Mouse (Mus musculus): ENCODE measurements around the gene Trmt13. TPM values are rescaled to one million over a fixed set of nuclear protein-coding genes. Genes with fewer than 3 reads are reported as not detected.
A peak's percentile ranks its signal among the peaks of the same experiment; 100 is the strongest.
"Not testable (repeated sequence)": the region's sequence is repeated elsewhere in the genome, so short reads cannot be mapped to it uniquely, and the experiment has no call there.

The Trmt13 gene
- 31.4 and 34.8 TPM in 2 replicates for polyA plus RNA-seq (2016; fragmentation: Nextera tagmentation; extraction: Ambion mirVana)

DNA sequence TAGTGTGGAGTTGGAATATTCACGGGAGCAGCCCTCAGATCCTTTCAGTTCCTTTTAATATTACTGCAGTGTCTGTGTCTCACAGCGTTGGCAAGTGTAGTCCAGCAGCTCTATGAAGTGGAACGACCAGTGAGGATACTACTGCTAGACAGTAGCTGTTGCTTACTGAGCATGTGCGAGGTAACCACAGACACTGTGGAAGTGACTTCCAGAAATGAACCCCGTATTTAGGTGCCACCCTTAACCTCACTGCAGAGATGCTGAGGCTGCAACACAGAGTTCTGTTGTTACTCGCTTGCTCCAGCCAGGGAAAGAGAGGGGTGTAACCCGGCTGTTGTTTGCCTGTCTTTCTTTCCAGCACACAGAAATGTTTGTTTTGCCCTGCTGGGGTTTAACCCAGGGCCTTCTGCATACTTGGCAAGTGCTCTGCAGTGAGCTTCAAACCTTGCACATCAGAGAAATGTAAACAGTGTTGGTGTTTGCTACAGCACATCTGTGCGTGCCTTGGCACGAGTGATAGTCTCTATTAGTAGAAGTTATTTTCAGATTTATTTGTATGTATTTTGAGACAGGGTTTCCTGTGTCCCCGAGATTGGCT, at the start of gene Trmt13:
TSS of gene Trmt13 (minus strand) at position 293 of the 598 bp plus-strand sequence.
- Histone ChIP-seq H3K4me3 (no peak within 1 kb of the TSS), H3K4me2 (replicated peaks) (no peak within 1 kb of the TSS), H3K36me3 (peaks cover 56% of the 10 kb centered on the region), H3K4me1 (no peaks in the 10 kb centered on the region), H3K27me3 (no peaks in the 10 kb centered on the region), H3K9ac (replicated peaks) (no peak within 1 kb of the TSS), H3K27ac (replicated peaks) (no peak within 1 kb of the TSS), H3K9me3 (no peaks in the 10 kb centered on the region)
- ATAC-seq (ENCODE audit: low FRiP score, low read depth): no peak
- WGBS: 83% methylated on average over 10 of the region's 10 CpGs

DNA sequence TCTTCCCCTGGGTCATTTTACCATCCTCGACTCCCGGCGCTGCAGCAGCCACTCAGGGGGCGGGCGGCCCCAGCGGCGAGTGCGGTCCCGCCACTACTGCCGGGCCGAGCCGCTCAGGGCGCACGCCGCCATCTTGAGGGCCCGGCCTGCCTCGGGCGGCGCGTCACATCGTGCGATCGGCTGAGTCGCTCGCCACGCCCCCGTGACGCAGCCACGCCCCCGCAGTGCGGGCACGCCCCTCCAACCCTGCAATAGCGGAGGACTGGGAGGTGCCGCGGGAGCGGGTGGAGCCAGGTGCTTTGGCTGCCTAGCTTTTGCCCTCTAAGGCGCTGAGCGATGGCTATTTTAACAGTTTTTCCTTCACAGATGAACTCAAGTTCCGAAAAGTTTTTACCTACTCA, 48.1 kb upstream of the Trmt13 start, which contains the start of gene Mfsd14a:
TSS of gene Mfsd14a (minus strand) at position 215 of the 401 bp plus-strand sequence.
- Histone ChIP-seq H3K9ac (replicated peaks) (peak within 1 kb of the TSS; percentile 96), H3K9me3 (no peaks in the 10 kb centered on the region)
- WGBS: under 1% methylated on average over 39 of the region's 39 CpGs

DNA sequence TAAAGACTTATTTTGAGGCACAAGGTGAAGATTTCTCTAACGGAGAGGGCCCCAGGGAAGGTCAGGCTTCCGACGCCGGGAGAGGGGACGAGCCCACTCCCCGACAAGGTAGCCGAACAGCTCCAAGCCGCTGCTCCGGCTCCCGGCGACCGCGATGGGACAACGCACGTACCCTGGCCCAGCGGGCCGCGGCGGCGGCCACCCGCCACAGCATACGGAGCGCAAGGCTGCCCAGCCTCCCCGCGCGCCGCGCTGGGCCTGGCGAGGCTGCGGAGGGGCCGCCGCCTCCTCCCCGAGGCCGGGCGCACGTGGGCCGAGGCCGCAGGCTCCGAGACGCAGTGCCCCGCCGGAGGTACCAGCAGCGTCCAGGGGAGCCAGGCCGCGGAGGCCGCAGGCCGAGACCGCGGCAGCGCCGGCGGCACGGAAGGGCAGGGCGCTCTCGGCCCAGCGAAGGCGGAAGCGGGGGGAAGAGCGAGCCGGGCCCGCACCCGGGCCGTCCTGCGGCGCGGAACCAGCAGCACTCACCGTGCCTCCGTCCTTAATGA, 47.6 kb upstream of the Trmt13 start:
- peak overlapping the region; percentile 99 for H3K4me3 ChIP-seq
- H3K4me2 ChIP-seq (replicated peaks): peak overlapping the region; percentile 77
- peak overlapping the region; percentile 96 for H3K27ac ChIP-seq (replicated peaks)
- peak; percentile 89 for ATAC-seq (ENCODE audit: low FRiP score, low read depth)
- peak overlapping the region; percentile 96 for H3K9ac ChIP-seq (replicated peaks)
- WGBS: under 1% methylated on average over 54 of the region's 68 CpGs
- no peaks in the 10 kb centered on the region for H3K27me3 ChIP-seq
- H3K36me3 ChIP-seq: no peaks in the 10 kb centered on the region
- peaks cover 35% of the 10 kb centered on the region for H3K4me1 ChIP-seq
- H3K9me3 ChIP-seq: no peaks in the 10 kb centered on the region

More for the DNA sequence above, 48.1 kb upstream of the Trmt13 start, which contains the start of gene Mfsd14a:
- Histone ChIP-seq H3K4me3 (peak within 1 kb of the TSS; percentile 99), H3K4me1 (peaks cover 35% of the 10 kb centered on the region), H3K27ac (replicated peaks) (peak within 1 kb of the TSS; percentile 96), H3K4me2 (replicated peaks) (peak within 1 kb of the TSS; percentile 77), H3K36me3 (no peaks in the 10 kb centered on the region), H3K27me3 (no peaks in the 10 kb centered on the region)
- peak; percentile 99 for ATAC-seq (ENCODE audit: low FRiP score, low read depth)

DNA sequence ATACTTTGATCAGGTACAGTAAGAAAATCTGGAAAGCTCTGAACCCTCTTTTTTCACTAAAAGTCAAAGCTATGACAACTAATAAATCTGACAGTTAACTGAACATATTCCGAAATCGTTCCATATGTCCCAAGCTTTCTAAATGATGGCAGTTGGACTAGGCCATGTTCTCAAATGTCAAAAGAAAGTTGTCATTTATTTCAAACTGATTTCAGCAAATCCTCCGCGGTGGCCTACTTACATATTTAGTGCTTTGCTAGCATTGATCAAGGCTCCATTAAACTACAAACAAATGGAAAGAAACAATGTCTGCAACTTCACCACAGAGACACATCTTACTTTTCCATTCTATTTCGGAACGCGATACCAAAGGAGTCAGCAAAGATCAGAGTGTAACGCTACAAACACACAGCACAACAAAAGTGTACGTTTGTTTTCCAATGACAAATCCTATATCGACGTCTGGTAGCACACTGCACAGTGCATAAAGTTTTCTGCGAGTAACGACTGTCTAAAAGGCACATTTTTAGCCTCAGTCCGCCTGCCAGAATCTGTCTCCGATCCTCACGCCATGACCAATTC, 47.0 kb upstream of the Trmt13 start:
- Histone ChIP-seq H3K9me3 (no peaks in the 10 kb centered on the region), H3K4me2 (replicated peaks) (peak overlapping the region; percentile 77), H3K27ac (replicated peaks) (peak overlapping the region; percentile 96), H3K4me3 (peak overlapping the region; percentile 99), H3K27me3 (no peaks in the 10 kb centered on the region), H3K4me1 (peaks cover 36% of the 10 kb centered on the region), H3K9ac (replicated peaks) (peak overlapping the region; percentile 96), H3K36me3 (no peaks in the 10 kb centered on the region)
- 0 out of 2 replicates have a peak, but pooled peaks have one; percentile 0 for ATAC-seq (ENCODE audit: low FRiP score, low read depth)
- 9% methylated on average over 16 of the region's 16 CpGs for WGBS

DNA sequence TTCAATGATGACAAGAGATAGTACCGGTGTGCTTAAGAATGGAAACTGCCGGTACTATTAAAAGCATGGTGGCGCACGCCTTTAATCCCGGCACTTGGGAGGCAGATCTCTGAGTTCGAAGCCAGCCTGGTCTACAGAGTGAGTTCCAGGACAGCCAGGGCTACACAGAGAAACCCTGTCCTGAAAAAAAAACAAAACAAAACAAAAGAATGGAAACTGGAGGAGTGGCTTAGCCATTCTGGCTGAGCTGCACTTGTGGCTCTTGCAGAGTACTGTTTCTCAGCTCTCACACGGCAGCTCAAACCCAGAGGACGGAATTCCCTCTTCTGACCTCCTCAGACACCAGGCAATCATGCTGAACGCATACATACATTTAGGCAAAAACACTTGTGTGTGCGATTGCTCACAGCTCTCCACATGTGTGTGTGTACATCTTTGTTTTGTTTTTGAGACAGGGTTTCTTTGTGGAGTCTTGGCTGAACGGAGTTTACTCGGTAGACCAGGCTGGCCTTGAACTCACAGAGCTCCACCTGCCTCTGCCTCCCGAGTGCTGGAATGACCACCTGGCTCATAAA, 45.6 kb upstream of the Trmt13 start:
- H3K4me1 ChIP-seq: peaks cover 36% of the 10 kb centered on the region
- H3K4me2 ChIP-seq (replicated peaks): no peak overlapping the region
- no peak overlapping the region for H3K4me3 ChIP-seq
- H3K27me3 ChIP-seq: no peaks in the 10 kb centered on the region
- no peak overlapping the region for H3K27ac ChIP-seq (replicated peaks)
- no peak overlapping the region for H3K9ac ChIP-seq (replicated peaks)
- no peak for ATAC-seq (ENCODE audit: low FRiP score, low read depth)
- no peaks in the 10 kb centered on the region for H3K9me3 ChIP-seq
- no peaks in the 10 kb centered on the region for H3K36me3 ChIP-seq
- 85% methylated on average over 13 of the region's 13 CpGs for WGBS

DNA sequence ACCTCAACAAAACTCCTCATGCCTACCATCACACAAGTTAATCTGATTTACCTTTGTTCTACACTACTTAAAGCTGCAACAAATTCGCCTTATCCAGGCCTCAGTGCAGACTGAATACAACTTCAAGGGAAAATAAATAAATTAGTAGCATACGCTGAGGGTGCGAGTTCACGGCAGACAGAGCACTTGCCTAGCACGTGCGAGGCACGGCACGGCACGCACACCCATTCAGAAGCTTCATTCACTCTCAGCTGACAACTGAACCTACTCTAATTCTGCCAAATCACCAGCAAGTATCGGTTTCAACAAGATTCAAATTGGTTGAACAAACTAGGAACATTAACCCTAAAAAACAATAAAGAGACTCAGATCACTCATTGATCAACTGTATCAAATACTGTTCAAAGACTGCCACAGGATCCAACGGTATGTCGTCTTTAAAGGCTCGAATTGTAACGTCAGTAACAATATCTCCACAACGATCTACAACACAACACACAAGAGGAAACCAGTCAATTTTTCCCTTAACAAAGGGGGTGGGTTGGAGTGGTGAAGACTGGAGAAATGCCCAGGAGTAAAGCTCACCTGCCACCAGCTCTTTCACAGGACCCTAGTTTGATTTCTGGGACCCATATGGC, 44.7 kb upstream of the Trmt13 start:
- H3K27ac ChIP-seq (replicated peaks): no peak overlapping the region
- no peaks in the 10 kb centered on the region for H3K9me3 ChIP-seq
- no peaks in the 10 kb centered on the region for H3K36me3 ChIP-seq
- no peak for ATAC-seq (ENCODE audit: low FRiP score, low read depth)
- H3K27me3 ChIP-seq: no peaks in the 10 kb centered on the region
- peaks cover 36% of the 10 kb centered on the region for H3K4me1 ChIP-seq
- WGBS: 65% methylated on average over 15 of the region's 15 CpGs
- H3K9ac ChIP-seq (replicated peaks): no peak overlapping the region
- H3K4me2 ChIP-seq (replicated peaks): no peak overlapping the region
- H3K4me3 ChIP-seq: no peak overlapping the region

DNA sequence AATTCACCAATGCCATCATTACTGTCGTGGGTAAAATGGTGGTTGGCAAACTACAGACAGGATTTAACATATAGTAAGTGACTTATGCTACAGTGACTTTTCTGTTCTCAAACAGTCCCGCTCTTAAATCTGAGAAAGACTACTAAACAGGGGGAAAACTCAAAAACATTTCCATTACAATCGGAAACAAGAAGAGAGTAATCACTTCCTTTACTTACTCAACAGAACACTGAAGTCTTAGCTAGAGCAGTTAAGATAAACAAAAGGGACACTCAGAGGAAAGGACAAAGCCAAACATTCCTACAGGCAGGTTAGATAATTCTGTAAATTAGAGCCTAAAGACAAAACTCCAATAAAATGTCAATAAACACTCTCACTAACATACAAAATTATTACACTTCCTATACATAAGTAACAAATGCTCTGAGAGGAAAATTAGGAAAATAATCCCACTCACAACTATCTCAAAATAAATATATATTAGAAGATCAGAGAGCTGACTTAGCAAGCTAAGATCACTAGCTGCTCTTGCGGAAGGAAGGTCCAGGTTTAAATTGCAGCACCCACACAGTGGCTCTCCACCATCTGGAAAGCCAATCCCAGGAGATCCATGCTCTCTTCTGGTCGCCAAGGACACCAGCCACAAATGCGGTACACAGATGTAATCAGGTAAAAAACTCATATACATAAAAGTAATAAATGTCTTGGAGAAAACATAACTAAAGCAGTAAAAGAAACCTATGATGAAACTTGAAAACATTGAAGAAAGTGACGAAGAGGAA, 42.0 kb upstream of the Trmt13 start:
- ATAC-seq (ENCODE audit: low FRiP score, low read depth): no peak
- H3K9me3 ChIP-seq: no peaks in the 10 kb centered on the region
- no peak overlapping the region for H3K27ac ChIP-seq (replicated peaks)
- no peak overlapping the region for H3K4me3 ChIP-seq
- WGBS: 83% methylated on average over 7 of the region's 7 CpGs
- no peak overlapping the region for H3K9ac ChIP-seq (replicated peaks)
- peaks cover 42% of the 10 kb centered on the region for H3K4me1 ChIP-seq
- no peaks in the 10 kb centered on the region for H3K36me3 ChIP-seq
- no peak overlapping the region for H3K4me2 ChIP-seq (replicated peaks)
- no peaks in the 10 kb centered on the region for H3K27me3 ChIP-seq

DNA sequence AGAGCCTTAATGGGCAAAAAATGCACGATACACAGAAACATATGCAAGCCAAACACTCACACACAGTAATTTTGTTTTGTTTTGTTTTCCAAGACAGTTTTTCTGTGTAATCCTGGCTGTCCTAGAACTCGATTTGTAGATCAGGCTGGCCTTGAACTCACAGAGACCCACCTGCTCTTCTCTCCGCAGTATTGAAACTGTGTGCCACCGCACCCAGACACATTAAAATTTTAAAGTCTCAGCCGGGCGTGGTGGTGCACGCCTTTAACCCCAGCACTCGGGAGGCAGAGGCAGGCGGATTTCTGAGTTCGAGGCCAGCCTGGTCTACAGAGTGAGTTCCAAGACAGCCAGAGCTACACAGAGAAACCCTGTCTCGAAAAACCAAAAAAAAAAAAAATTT, 39.7 kb upstream of the Trmt13 start:
- not testable (repeated sequence) for H3K9ac ChIP-seq (replicated peaks); ATAC-seq (ENCODE audit: low FRiP score, low read depth); H3K4me3 ChIP-seq; H3K4me2 ChIP-seq (replicated peaks); H3K27ac ChIP-seq (replicated peaks); H3K36me3 ChIP-seq; H3K9me3 ChIP-seq; H3K27me3 ChIP-seq
- peaks cover 22% of the 10 kb centered on the region for H3K4me1 ChIP-seq
- WGBS: 97% methylated on average over 11 of the region's 11 CpGs

DNA sequence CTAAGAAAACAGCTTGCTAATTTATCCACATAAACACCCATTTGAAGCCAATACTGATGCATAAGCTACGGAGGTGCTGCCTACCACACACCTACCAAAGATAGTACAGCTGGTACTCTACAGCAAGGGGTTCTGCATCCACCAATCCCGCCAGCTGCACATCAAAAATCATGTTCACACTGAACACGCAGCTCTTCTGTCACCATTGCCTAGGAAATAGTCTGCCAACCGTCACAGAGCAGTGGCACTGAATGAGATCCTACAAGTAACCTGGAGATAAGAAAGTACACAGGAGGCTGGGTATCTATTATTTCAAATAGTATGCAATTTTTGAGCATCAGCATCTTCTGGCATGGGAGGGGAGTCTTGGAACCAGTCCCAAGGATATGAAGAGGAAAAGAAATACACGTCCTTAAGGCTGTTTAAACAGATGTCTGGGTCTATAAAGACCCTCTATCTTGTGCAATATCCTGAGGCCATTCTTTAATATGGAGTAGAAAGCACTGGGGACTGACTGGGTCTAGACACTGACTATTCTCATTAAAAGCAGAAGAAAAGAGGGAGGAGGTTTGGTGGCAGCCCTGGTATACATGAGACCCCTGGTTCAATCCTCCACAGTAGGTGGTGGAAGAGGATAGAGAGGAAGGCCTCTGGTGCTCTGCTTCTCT, 39.0 kb upstream of the Trmt13 start:
- Histone ChIP-seq H3K27me3 (no peaks in the 10 kb centered on the region), H3K36me3 (peaks cover 6% of the 10 kb centered on the region; the same call in 1 of the 2 replicates), H3K4me1 (peaks cover 18% of the 10 kb centered on the region; the same call in 1 of the 2 replicates), H3K27ac (replicated peaks) (no peak overlapping the region), H3K9me3 (no peaks in the 10 kb centered on the region), H3K4me3 (no peak overlapping the region), H3K9ac (replicated peaks) (no peak overlapping the region), H3K4me2 (replicated peaks) (no peak overlapping the region)
- no peak for ATAC-seq (ENCODE audit: low FRiP score, low read depth)
- 80% methylated on average over 5 of the region's 5 CpGs for WGBS

DNA sequence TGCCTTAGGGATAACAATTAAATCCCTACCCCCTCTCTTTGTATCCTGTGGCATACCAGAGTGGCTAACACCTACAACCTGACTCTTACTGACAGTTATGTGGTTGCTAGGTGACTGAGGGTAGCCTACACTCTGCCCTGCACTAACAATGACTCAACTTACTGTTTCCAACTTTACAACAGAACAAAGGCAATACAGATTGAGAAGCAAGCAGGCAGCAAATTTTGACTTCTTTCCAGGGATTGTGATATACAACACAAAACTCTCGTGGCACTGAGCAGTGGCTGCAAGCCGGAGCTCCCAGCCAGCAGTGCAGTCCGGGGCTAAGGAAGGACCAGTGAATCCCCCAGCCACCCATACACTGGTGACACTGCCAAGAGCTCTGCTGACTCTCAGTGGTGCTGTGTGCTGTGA, 37.7 kb upstream of the Trmt13 start:
- Histone ChIP-seq H3K27me3 (no peaks in the 10 kb centered on the region), H3K9ac (replicated peaks) (no peak overlapping the region), H3K36me3 (peaks cover 6% of the 10 kb centered on the region; the same call in 1 of the 2 replicates), H3K4me3 (no peak overlapping the region), H3K4me2 (replicated peaks) (no peak overlapping the region), H3K4me1 (peaks cover 12% of the 10 kb centered on the region; the same call in 1 of the 2 replicates), H3K9me3 (no peaks in the 10 kb centered on the region), H3K27ac (replicated peaks) (no peak overlapping the region)
- peak; percentile 41; the same call in 1 of the 2 replicates for ATAC-seq (ENCODE audit: low FRiP score, low read depth)
- WGBS: 70% methylated on average over 3 of the region's 3 CpGs

DNA sequence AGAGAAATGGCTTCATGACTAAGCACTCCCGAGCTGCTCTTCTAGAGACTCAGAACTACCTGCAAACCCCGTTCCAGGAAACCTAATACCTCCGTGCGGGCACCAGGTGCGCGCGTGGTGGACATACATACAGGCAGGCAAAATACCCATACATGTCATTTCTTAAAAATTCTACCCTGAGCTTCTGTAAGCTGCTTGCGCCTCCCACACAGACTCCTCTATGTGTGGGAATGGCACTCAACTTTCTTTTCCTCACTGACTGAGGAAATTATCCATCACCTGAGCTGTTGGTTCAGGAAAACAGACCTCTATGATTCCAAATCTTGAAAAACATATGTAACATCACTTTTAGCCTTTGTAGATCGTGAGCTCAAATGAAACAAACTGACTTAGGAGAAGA, 36.3 kb upstream of the Trmt13 start:
- no peaks in the 10 kb centered on the region for H3K27me3 ChIP-seq
- WGBS: 98% methylated on average over 9 of the region's 9 CpGs
- peaks cover 19% of the 10 kb centered on the region for H3K36me3 ChIP-seq

More for the DNA sequence above, 36.3 kb upstream of the Trmt13 start:
- Histone ChIP-seq H3K9me3 (no peaks in the 10 kb centered on the region), H3K4me2 (replicated peaks) (no peak overlapping the region), H3K4me3 (no peak overlapping the region), H3K9ac (replicated peaks) (no peak overlapping the region), H3K27ac (replicated peaks) (no peak overlapping the region), H3K4me1 (peaks cover 10% of the 10 kb centered on the region; the same call in 1 of the 2 replicates)
- ATAC-seq (ENCODE audit: low FRiP score, low read depth): no peak
